Mouse (Mus musculus) stomach, embryonic 14.5 days (tissue): ENCODE measurements around the gene Cdhr2. TPM values are rescaled to one million over a fixed set of nuclear protein-coding genes. Genes with fewer than 3 reads are reported as not detected.
A peak's percentile ranks its signal among the peaks of the same experiment; 100 is the strongest.

Experiments
- ATAC-seq: fragments of 200-750 bp; cut with Nextera tagmentation; 2 replicates; pipeline ENCODE4 v1.8.0; 2017; ENCODE audit warnings: low read depth, moderate TSS enrichment; ENCODE audit not compliant: insufficient number of reproducible peaks, insufficient read depth, low FRiP score
- H3K27ac ChIP-seq: fragments of 300-500 bp; sonication (generic); 2 replicates; pipeline ENCODE4 v1.5.1; 2014; ENCODE audit warnings: mild to moderate bottlenecking, low read length, moderate library complexity, mixed read lengths
- H3K27me3 ChIP-seq: fragments of 300-500 bp; sonication (generic); 2 replicates; pipeline ENCODE4 v1.6.1; 2014; ENCODE audit warnings: low read length, control low read depth, mixed read lengths; ENCODE audit not compliant: control insufficient read depth, insufficient read depth
- H3K36me3 ChIP-seq: fragments of 300-500 bp; sonication (generic); 2 replicates; pipeline ENCODE4 v1.6.1; 2014; ENCODE audit warnings: mild to moderate bottlenecking, control low read depth, low read length, moderate library complexity, mixed read lengths; ENCODE audit not compliant: control insufficient read depth, insufficient read depth
- H3K4me1 ChIP-seq: fragments of 300-500 bp; sonication (generic); 2 replicates; pipeline ENCODE4 v1.6.1; 2014; ENCODE audit warnings: low read length, control low read depth, mixed read lengths; ENCODE audit not compliant: control insufficient read depth, insufficient read depth
- H3K4me2 ChIP-seq: fragments of 300-500 bp; sonication (generic); replicated peaks from 2 replicates; pipeline ENCODE4 v1.6.1; 2014; ENCODE audit warnings: low read depth, low read length, control low read depth
- H3K4me3 ChIP-seq: fragments of 300-500 bp; sonication (generic); 2 replicates; pipeline ENCODE4 v1.5.1; 2014; ENCODE audit warnings: low read depth, low read length, control low read depth
- H3K9ac ChIP-seq: fragments of 300-500 bp; sonication (generic); replicated peaks from 2 replicates; pipeline ENCODE4 v1.6.1; 2014; ENCODE audit warnings: low read depth, mild to moderate bottlenecking, control low read depth, low read length, moderate library complexity, mixed read lengths
- H3K9me3 ChIP-seq: fragments of 300-500 bp; sonication (generic); 2 replicates; pipeline ENCODE4 v1.6.1; 2016; ENCODE audit warnings: low read depth, low read length, control low read depth; ENCODE audit not compliant: control insufficient read depth
- WGBS: fragments of 180-500 bp; shearing (Covaris S2); extraction: QIAGEN DNeasy Blood & Tissue Kit; methylation state at CpG from one replicate; pipeline ENCODE4 v1.1.7; 2014; 5-methylcytosine and 5-hydroxymethylcytosine counted together
- polyA plus RNA-seq: library from polyadenylated mRNA; unstranded; fragments of >200 nt; fragmentation: Nextera tagmentation; extraction: Ambion mirVana; gene quantifications from 2 replicates; pipeline ENCODE4 v1.2.1, GENCODE M21; 2014

Gene Cdhr2
- polyA plus RNA-seq, 1 experiment from 2014 or later: 1.00 TPM

DNA sequence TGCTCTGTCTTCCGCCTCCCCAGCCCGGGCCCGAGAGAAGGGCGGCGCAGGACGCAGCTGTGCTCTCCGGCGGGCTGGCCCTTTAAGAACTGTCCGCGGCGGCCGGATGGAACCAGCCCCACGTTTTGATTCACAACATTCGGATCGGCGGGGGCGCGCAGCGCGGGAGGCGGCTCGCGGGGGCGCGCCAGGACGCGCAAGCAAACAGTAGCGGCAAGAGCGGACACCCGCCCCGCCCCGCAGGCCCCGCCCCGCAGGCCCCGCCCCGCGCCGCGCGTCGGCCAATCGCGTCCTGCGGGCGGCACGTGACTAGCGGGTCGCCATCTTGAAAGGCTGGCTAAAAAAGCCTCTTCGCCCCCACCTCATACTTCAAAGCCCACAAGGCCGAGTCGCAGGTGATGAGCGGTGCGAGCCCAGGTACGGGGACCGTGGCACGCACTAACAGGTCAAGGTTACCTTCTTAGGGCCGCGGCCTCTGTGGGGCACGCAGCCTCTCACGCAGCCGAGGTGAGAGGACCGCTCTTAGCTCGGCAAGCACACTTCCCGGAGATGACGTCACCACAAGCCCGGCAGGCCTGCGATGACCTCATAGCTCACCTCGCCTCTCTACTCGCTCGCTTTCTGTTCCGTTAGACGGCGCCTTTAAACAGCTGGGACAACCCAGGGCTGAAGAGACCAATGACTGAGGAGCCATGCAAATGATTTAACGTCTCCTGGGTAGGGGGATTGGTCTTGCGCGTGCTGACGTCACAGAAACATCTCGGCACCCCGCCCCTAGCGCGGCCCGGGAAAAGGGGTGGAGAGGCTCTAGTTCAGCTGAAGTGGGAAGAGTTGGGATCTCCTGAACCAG lies 13.5 kb upstream of the Cdhr2 start:
- Histone ChIP-seq H3K9me3 (no peaks in the 10 kb centered on the region), H3K9ac (peak overlapping the region; percentile 87), H3K27ac (peak overlapping the region; percentile 96), H3K27me3 (no peaks in the 10 kb centered on the region), H3K4me2 (peak overlapping the region; percentile 83), H3K4me1 (peaks cover 36% of the 10 kb centered on the region), H3K36me3 (peaks cover 17% of the 10 kb centered on the region), H3K4me3 (peak overlapping the region; percentile 97)
- peak; percentile 89 for ATAC-seq
- under 1% methylated on average over 81 of the region's 82 CpGs for WGBS

DNA sequence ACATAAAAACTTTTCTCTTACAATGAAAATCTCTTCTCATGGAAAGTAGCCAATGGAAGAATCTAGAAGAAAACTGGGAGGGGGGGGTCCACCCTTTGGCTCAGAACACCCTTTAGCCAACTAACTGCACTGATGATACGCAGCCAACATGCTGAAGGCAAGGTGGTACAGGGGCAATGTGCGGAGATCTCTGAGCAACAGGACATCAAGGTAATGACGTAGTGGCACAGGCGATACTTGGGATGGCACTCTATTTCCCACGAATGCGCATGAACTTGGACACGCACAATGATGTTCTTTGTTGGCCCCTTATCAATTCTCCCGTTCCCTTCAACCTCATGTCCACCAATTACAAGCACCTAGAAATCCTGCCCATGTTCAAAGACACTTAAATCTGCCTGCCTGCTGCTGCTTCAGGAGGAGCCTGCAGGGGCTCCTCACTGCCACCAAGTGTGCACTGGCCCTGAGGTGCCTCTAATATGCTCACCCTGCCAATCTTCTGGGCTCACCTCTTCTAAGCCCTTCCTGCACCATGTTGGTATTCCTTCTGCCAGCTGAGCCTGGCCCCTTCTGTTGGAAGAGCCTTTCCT lies 11.0 kb upstream of the Cdhr2 start:
- 95% methylated on average over 8 of the region's 8 CpGs for whole genome bisulfite sequencing
- no peaks in the 10 kb centered on the region for H3K9me3 ChIP-seq
- no peaks in the 10 kb centered on the region for H3K27me3 ChIP-seq
- H3K9ac ChIP-seq: no peak overlapping the region
- H3K27ac ChIP-seq: no peak overlapping the region
- no peak for ATAC-seq
- H3K4me1 ChIP-seq: peaks cover 32% of the 10 kb centered on the region
- no peak overlapping the region for H3K4me2 ChIP-seq
- H3K36me3 ChIP-seq: no peaks in the 10 kb centered on the region
- no peak overlapping the region for H3K4me3 ChIP-seq

DNA sequence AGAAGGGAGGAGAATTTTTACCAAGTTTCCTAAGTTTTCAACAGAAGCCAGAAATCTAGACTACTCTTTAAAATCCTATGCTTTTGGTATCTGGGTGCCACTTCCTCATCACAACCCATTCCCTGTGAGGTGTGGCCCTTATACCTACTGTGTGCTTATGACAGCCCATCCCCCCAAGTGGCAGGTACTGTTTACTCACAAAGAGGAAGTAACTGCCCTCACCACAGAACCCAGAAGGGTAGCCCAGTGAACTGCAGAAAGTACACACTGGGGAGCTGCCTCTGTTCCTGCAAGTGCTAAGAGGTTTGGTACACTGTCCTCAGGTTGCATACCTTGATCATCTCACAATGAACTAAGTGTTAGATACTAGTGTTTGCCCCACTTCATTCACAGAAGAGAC lies 9.5 kb upstream of the Cdhr2 start:
- H3K9me3 ChIP-seq: no peaks in the 10 kb centered on the region
- H3K9ac ChIP-seq: no peak overlapping the region
- H3K4me3 ChIP-seq: peak overlapping the region; percentile 96; the same call in 1 of the 2 replicates
- ATAC-seq: no peak
- H3K27me3 ChIP-seq: no peaks in the 10 kb centered on the region
- H3K36me3 ChIP-seq: no peaks in the 10 kb centered on the region
- peak overlapping the region; percentile 99 for H3K4me2 ChIP-seq
- H3K4me1 ChIP-seq: peaks cover 18% of the 10 kb centered on the region
- H3K27ac ChIP-seq: no peak overlapping the region

DNA sequence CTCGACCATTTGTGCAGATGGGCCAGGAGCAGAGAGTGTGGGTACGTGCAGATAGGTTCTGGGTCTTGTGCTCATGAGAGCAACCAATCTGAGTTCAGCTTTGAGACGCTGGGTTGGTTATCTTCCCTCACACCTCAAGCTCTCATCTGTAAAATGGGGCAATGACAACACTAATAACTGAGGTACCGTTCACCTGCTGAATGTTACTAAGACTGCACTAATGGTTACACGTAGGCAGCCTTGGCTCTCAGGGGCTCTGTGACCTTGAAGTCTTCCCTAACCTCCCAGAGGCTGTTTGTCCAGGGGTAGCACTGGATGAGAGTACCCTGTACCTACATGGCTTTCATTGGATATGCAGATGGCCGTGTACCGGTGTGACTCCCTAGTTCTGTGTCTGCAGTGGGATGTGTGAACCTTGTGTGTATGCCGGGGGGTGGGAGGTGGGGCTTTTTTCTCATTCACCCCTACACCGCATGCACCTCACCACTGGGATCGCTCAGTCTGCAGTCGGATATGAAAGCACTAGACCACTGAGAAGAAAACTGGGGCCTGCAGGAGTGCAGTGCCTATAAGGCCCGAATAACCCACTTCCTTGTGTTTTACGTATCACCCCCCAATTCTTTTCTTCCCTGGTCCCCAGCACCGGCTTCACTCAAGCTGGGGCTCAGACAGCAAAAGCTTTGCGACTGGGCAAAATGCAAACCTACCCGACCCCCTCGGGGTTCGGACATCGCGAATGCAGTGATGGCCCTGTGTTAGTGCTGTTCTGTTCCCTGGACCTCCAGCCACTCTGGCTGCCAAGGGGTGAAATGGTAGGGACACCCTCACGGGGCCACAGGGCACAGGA lies 8.3 kb upstream of the Cdhr2 start:
- H3K9ac ChIP-seq: peak overlapping the region; percentile 88
- no peak for ATAC-seq
- no peaks in the 10 kb centered on the region for H3K9me3 ChIP-seq
- no peaks in the 10 kb centered on the region for H3K27me3 ChIP-seq
- WGBS: 13% methylated on average over 21 of the region's 21 CpGs
- H3K4me3 ChIP-seq: peak overlapping the region; percentile 96
- peak overlapping the region; percentile 99 for H3K4me2 ChIP-seq
- peaks cover 17% of the 10 kb centered on the region for H3K4me1 ChIP-seq
- no peaks in the 10 kb centered on the region for H3K36me3 ChIP-seq
- peak overlapping the region; percentile 91 for H3K27ac ChIP-seq

DNA sequence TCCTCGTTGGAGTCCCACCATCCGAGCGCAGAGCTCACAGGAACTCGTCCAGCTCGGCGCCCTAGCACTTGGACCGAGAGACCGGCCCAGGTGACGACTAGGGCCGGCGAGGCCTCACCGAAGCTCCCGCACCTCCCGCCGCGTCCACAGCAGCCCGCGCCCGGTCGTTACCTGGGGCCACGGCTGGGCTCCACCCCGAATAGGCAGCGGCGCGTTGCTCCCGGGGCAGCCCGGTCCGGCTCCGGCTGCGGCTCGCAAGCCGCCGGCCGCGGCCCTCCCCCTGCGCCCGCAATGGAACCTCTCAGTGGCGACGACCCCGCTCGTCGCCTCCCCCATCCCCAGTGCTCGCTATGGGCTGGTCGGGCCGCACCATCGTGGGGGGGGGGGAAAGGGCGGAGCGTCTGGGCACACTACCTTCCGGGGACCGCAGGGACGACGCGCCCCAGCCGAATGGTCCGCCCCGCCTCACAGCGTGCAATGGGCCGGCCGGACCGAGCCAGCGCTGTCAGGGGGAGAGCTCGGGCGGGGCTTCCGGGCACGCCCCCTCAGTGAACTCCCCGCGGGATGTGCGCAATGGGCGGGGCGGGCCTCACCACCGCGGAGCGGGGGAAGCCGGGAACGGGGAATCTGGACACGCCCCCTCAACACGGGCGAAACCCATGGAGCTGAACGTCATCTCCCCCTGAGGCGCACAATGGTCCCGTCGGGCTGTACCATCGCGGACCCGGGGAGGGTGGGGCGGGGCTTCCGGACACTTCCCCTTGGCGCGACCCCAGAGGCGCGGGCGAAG lies 7.5 kb upstream of the Cdhr2 start, which contains the start of gene Rnf44:
Rnf44 (minus strand) TSS at position 350 of the 790 bp plus-strand sequence.
- Histone ChIP-seq H3K4me2 (peak within 1 kb of the TSS; percentile 99), H3K27me3 (no peaks in the 10 kb centered on the region), H3K9ac (peak within 1 kb of the TSS; percentile 88), H3K36me3 (no peaks in the 10 kb centered on the region), H3K4me1 (peaks cover 14% of the 10 kb centered on the region), H3K27ac (peak within 1 kb of the TSS; percentile 93), H3K4me3 (peak within 1 kb of the TSS; percentile 96), H3K9me3 (no peaks in the 10 kb centered on the region)
- WGBS: under 1% methylated on average over 92 of the region's 92 CpGs
- ATAC-seq: peak; percentile 99

DNA sequence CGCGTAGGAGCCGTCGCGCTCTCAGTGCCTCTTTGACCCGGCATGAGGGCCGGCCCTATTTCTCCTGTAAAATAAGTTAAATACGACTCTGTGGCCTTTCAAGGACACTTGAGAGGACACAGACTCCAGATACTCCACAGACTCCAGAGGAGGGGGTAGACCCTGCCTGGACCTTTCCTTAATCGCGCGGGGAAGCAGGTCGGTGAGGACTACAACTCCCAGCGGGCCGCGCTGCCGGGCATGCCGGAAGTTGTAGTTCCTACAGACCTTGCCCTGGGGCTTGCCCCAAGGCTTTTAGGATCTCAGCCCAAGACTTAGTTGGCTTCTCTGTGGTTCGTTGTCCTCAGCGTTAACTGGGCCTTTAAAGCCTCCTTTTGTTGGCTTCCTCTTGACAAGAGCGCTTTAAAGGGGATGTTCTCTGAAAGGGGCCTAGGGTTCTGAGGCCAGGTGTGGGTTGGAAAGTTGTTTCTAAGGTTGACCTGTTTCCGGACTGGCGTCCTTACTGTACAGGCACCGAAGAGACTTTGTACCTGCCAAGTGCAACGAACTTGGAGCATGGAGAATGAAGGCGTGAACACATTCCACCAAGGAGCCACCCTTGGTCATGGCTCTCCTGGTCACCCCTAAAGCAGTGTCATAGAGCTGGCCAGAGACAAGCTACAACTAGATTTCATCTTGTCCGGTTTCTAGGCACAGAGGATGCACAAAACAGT lies 6.8 kb upstream of the Cdhr2 start:
- whole genome bisulfite sequencing: 15% methylated on average over 26 of the region's 26 CpGs
- no peaks in the 10 kb centered on the region for H3K9me3 ChIP-seq
- peak overlapping the region; percentile 46 for H3K4me2 ChIP-seq
- peak; percentile 78 for ATAC-seq
- peak overlapping the region; percentile 96 for H3K4me3 ChIP-seq
- H3K36me3 ChIP-seq: no peaks in the 10 kb centered on the region
- H3K9ac ChIP-seq: peak overlapping the region; percentile 39
- no peaks in the 10 kb centered on the region for H3K27me3 ChIP-seq
- H3K27ac ChIP-seq: peak overlapping the region; percentile 93
- peaks cover 14% of the 10 kb centered on the region for H3K4me1 ChIP-seq

DNA sequence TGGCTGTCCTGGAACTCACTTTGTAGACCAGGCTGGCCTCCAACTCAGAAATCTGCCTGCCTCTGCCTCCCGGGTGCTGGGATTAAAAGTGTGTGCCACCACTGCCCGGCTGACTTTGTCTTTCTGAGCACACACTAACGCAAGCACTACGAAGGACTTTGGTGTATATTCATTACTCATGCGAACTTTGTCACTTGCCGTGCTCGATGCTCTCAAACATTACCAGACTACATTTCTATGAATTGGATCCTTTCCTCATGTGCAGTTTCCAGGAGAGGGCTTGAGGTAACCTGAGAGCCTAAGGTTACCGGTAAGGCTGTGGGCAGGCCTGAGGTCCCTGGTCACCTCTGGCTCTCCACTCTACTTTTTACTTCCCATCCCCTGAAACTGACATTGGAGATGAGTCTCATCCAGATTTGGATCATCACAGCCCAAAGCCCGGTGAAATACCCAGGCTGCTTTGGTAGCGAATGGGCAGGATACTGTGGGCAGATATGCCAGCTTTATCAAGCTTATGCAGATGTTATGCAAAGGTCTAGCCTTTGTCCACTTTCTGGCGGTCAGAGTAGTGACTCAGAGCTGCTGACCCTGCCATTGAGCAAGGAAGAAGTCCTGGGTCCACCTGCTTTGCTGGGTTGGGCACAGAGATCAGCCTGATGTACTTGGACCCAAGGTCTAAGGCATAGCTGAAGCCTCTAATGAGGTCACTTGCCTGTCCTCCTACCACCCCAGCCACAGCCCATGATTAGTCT lies 5.6 kb upstream of the Cdhr2 start:
- H3K9me3 ChIP-seq: no peaks in the 10 kb centered on the region
- H3K27me3 ChIP-seq: no peaks in the 10 kb centered on the region
- WGBS: 87% methylated on average over 11 of the region's 11 CpGs
- H3K27ac ChIP-seq: no peak overlapping the region
- H3K4me2 ChIP-seq: no peak overlapping the region
- no peak overlapping the region for H3K4me3 ChIP-seq
- peaks cover 14% of the 10 kb centered on the region for H3K4me1 ChIP-seq
- no peak overlapping the region for H3K9ac ChIP-seq
- H3K36me3 ChIP-seq: no peaks in the 10 kb centered on the region
- ATAC-seq: no peak
